ENCODE assay signal across 21 mouse cellular contexts in the genomic region with DNA sequence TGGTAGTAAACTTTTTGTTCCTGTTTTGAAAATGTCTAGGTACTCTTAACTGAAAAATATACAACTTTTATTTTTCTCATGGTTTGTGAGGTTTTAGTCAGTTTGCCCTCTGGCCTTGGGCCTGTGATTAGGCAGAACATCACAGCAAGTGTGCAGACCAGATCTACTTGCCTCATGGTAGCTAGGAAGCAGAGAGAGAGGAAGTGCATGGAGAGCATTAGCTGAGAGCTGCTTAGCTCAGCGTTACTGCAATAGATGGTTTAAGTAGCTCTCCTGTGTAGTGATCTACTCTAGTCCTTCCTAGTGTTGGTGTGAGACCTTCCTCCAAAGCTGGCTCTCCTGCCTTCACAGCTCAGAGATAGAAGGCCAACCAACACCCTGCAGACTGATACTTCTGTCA. TPM values are rescaled to one million over a fixed set of nuclear protein-coding genes. Genes with fewer than 3 reads are reported as not detected.
A peak's percentile ranks its signal among the peaks of the same experiment; 100 is the strongest.
DNase-seq lines count a peak whose midpoint lies in the region; ATAC-seq and TF ChIP-seq lines count a peak whose summit lies in the region.
"Not testable (repeated sequence)": the region's sequence is repeated elsewhere in the genome, so short reads cannot be mapped to it uniquely, and the experiment has no call there.
"Had no signal": no experiment of that assay in that cellular context is flagged by ENCODE, and none has a peak within 500 bp of the region (broad histone marks: within the 10 kb centered on the region; RNA-seq: fewer than 3 reads in every experiment).

No protein-coding gene starts in this region.

- TF ChIP-seq POLR2A in bone marrow macrophage, adult 2 months (IDR thresholded peaks at IDR 0.05; ENCODE audit: borderline replicate concordance, low read depth, low read length); liver, adult 2 months (IDR thresholded peaks at IDR 0.05; ENCODE audit: extremely low read depth, insufficient read depth, low read length): not testable (repeated sequence)

- not testable (repeated sequence) for H3K79me2 ChIP-seq in liver, adult 2 months (ENCODE audit: control insufficient read depth, insufficient read depth, low read length)

- peak; percentile 4 for DNase-seq in liver, adult 2 months (ENCODE audit: extremely low read depth, low read depth, low spot score)

- peak overlapping the region; percentile 33; the same call in 1 of the 2 replicates for H3K27ac ChIP-seq in bone marrow macrophage, adult 2 months (ENCODE audit: insufficient read depth, low read depth, low read length)
- not testable (repeated sequence) for H3K27ac ChIP-seq in liver, adult 2 months (replicated peaks; ENCODE audit: insufficient read depth, low read depth, low read length)

- TF ChIP-seq CTCF in bone marrow macrophage, adult 2 months (IDR thresholded peaks at IDR 0.05; ENCODE audit: low read depth, low read length); liver, adult 2 months (IDR thresholded peaks at IDR 0.05; ENCODE audit: low read depth, low read length): not testable (repeated sequence)

- H3K4me3 ChIP-seq in bone marrow macrophage, adult 2 months (ENCODE audit: insufficient read depth, low read length); liver, adult 2 months (ENCODE audit: insufficient read depth, low read depth, low read length): not testable (repeated sequence)

- ATAC-seq in granulocyte monocyte progenitor cell, adult 5-6 weeks (replicated peaks; ENCODE audit: poor library complexity, severe bottlenecking), result peak; percentile 65
- ATAC-seq in megakaryocyte progenitor cell, adult 5-6 weeks (replicated peaks; ENCODE audit: poor library complexity), result peak; percentile 76

- not testable (repeated sequence) for H3K4me1 ChIP-seq in bone marrow macrophage, adult 2 months (ENCODE audit: control insufficient read depth, insufficient read depth, low read length); liver, adult 2 months (ENCODE audit: control insufficient read depth, insufficient read depth, low read length)

- H3K9ac ChIP-seq in liver, adult 2 months (ENCODE audit: low read depth, low read length), result not testable (repeated sequence)

- not testable (repeated sequence) for H3K27me3 ChIP-seq in liver, adult 2 months (ENCODE audit: control insufficient read depth, insufficient read depth, low read length)

- not testable (repeated sequence) for H3K36me3 ChIP-seq in liver, adult 2 months (ENCODE audit: control insufficient read depth, insufficient read depth, low read length)

- WGBS in liver, adult 2 months, result 76% methylated on average over 1 of the region's 1 CpGs

RNA-seq across cellular contexts. Expression of a gene that starts 11.3 kb away (rescaled TPM):
- not detected in 2 replicates for polyA plus RNA-seq in bone marrow macrophage, adult 2 months (2012; ENCODE audit: insufficient read depth, insufficient read length, missing spikeins)
- 0.28 and 0.37 TPM in 2 replicates for total RNA-seq in granulocyte monocyte progenitor cell, adult 5-6 weeks (2014; fragmentation: Nextera tagmentation)
- 0.56 TPM in 1 of 2 replicates, not detected in the other for total RNA-seq in granulocyte monocyte progenitor cell, adult 5-6 weeks (2017)
- not detected in 2 replicates for total RNA-seq in liver, adult 2 months (2014; rRNA removed)
- not detected in 2 replicates for polyA plus RNA-seq in liver, adult 2 months (2012; rRNA removed)
- 0.42 and 2.4 TPM in 2 replicates for total RNA-seq in megakaryocyte progenitor cell, adult 5-6 weeks (2015)
- total RNA-seq in megakaryocyte progenitor cell, adult 5-6 weeks (2017), result 0.44 and 0.67 TPM in 2 replicates
- total RNA-seq: adrenal gland, adult 18-20 months; adrenal gland, adult 8-10 months; adrenal gland, postnatal 14 days; adrenal gland, postnatal 36 days; ES-E14; forebrain, postnatal 0 days had no signal
- polyA plus RNA-seq: activated CD4-positive, CD25-positive, alpha-beta regulatory T cell, adult 4 months; brain, embryonic 14.5 days; C2C12; cortical plate, adult 2 months; embryonic facial prominence, embryonic 10.5 days; embryonic facial prominence, embryonic 12.5 days; embryonic facial prominence, embryonic 14.5 days; forebrain, embryonic 11.5 days; forebrain, embryonic 13.5 days; forebrain, embryonic 15.5 days; forebrain, postnatal 0 days; Patski had no signal

RNA-seq across cellular contexts. Expression of a gene that starts 23.3 kb away (rescaled TPM):
- not detected in 2 replicates for polyA plus RNA-seq in bone marrow macrophage, adult 2 months (2012; ENCODE audit: insufficient read depth, insufficient read length, missing spikeins)
- not detected in 2 replicates for total RNA-seq in granulocyte monocyte progenitor cell, adult 5-6 weeks (2014; fragmentation: Nextera tagmentation)
- not detected in 2 replicates for total RNA-seq in granulocyte monocyte progenitor cell, adult 5-6 weeks (2017)
- not detected in 2 replicates for total RNA-seq in liver, adult 2 months (2014; rRNA removed)
- not detected in 2 replicates for polyA plus RNA-seq in liver, adult 2 months (2012; rRNA removed)
- not detected in 2 replicates for total RNA-seq in megakaryocyte progenitor cell, adult 5-6 weeks (2015)
- total RNA-seq in megakaryocyte progenitor cell, adult 5-6 weeks (2017), result not detected in 2 replicates
- total RNA-seq: adrenal gland, adult 18-20 months; adrenal gland, adult 8-10 months; adrenal gland, postnatal 14 days; adrenal gland, postnatal 36 days; ES-E14; forebrain, postnatal 0 days had no signal
- polyA plus RNA-seq: activated CD4-positive, CD25-positive, alpha-beta regulatory T cell, adult 4 months; brain, embryonic 14.5 days; C2C12; cortical plate, adult 2 months; embryonic facial prominence, embryonic 10.5 days; embryonic facial prominence, embryonic 12.5 days; embryonic facial prominence, embryonic 14.5 days; forebrain, embryonic 11.5 days; forebrain, embryonic 13.5 days; forebrain, embryonic 15.5 days; forebrain, postnatal 0 days; Patski had no signal

RNA-seq across cellular contexts. Expression of a gene that starts 37.2 kb away (rescaled TPM):
- not detected in 2 replicates for polyA plus RNA-seq in bone marrow macrophage, adult 2 months (2012; ENCODE audit: insufficient read depth, insufficient read length, missing spikeins)
- 2.9 TPM in 1 of 2 replicates, not detected in the other for total RNA-seq in granulocyte monocyte progenitor cell, adult 5-6 weeks (2014; fragmentation: Nextera tagmentation)
- total RNA-seq in granulocyte monocyte progenitor cell, adult 5-6 weeks (2017), result 0.15 TPM in 1 of 2 replicates, not detected in the other
- total RNA-seq in liver, adult 2 months (2014; rRNA removed), result not detected in 2 replicates
- polyA plus RNA-seq in liver, adult 2 months (2012; rRNA removed), result not detected in 2 replicates
- total RNA-seq in megakaryocyte progenitor cell, adult 5-6 weeks (2015), result 0.52 and 0.54 TPM in 2 replicates
- total RNA-seq in megakaryocyte progenitor cell, adult 5-6 weeks (2017), result not detected in 2 replicates
- total RNA-seq: adrenal gland, adult 18-20 months; adrenal gland, adult 8-10 months; adrenal gland, postnatal 14 days; adrenal gland, postnatal 36 days; ES-E14; forebrain, postnatal 0 days had no signal
- polyA plus RNA-seq: activated CD4-positive, CD25-positive, alpha-beta regulatory T cell, adult 4 months; brain, embryonic 14.5 days; C2C12; cortical plate, adult 2 months; embryonic facial prominence, embryonic 10.5 days; embryonic facial prominence, embryonic 12.5 days; embryonic facial prominence, embryonic 14.5 days; forebrain, embryonic 11.5 days; forebrain, embryonic 13.5 days; forebrain, embryonic 15.5 days; forebrain, postnatal 0 days; Patski had no signal
